Mouse (Mus musculus): ENCODE data around the gene Vkorc1.

DNA sequence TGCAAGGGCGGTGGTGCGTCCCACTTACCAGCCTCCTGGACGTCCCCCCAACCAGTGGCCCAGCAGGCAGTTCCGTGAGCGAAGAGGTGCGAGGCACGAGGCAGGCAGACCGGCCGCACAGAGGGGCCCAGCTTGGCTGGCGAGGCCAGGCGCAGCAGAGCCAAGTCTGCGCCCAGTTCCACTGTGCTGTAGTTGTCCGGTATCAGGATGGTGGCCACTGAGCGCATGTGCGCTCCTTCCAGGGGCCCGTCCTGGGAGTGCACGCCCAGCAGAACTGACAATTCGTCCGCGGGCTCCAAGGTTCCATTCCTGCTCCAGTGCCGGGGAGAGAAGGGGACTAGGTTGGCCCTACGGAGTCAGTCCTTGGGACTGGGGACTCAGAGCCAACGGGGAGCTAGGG is 49.2 kb upstream of the Vkorc1 start:
- TF ChIP-seq POLR2A (IDR thresholded peaks at IDR 0.05; ENCODE audit: control insufficient read depth, extremely low read depth, insufficient read depth, low read length, poor library complexity) = no peak
- TF ChIP-seq CTCF (IDR thresholded peaks at IDR 0.05; ENCODE audit: borderline replicate concordance, control insufficient read depth, extremely low read depth, insufficient read depth, low read length, poor library complexity) = no peak
